Mouse (Mus musculus) heart, embryonic 10.5 days (tissue): ENCODE data around the gene Wwox. TPM values are rescaled to one million over a fixed set of nuclear protein-coding genes. Genes with fewer than 3 reads are reported as not detected.

Experiments
- DNase-seq: peaks from one replicate; pipeline ENCODE4 v3.0.0-alpha.2; 2017; ENCODE audit warnings: low spot score
- H3K27ac ChIP-seq: fragments of 300-500 bp; sonication (generic); 2 replicates; pipeline ENCODE4 v1.5.1; 2016; ENCODE audit warnings: mild to moderate bottlenecking
- H3K27me3 ChIP-seq: fragments of 300-500 bp; sonication (generic); 2 replicates; pipeline ENCODE4 v1.6.1; 2016; ENCODE audit warnings: mild to moderate bottlenecking; ENCODE audit not compliant: poor library complexity, insufficient read depth, severe bottlenecking
- H3K36me3 ChIP-seq: fragments of 300-500 bp; sonication (generic); 2 replicates; pipeline ENCODE4 v1.6.1; 2016; ENCODE audit warnings: mild to moderate bottlenecking, moderate library complexity
- H3K4me1 ChIP-seq: fragments of 300-500 bp; sonication (generic); 2 replicates; pipeline ENCODE4 v1.6.1; 2016; ENCODE audit warnings: mild to moderate bottlenecking
- H3K4me3 ChIP-seq: fragments of 300-500 bp; sonication (generic); 2 replicates; pipeline ENCODE4 v1.5.1; 2016; ENCODE audit warnings: mild to moderate bottlenecking, moderate library complexity
- H3K9me3 ChIP-seq: fragments of 300-500 bp; sonication (generic); 2 replicates; pipeline ENCODE4 v1.6.1; 2016; ENCODE audit warnings: mild to moderate bottlenecking, moderate library complexity
- WGBS: fragments of 180-500 bp; shearing (Covaris S2); methylation state at CpG from one replicate; pipeline ENCODE4 v1.1.7; 2016; 5-methylcytosine and 5-hydroxymethylcytosine counted together
- polyA plus RNA-seq: library from polyadenylated mRNA; unstranded; fragments of >200 nt; fragmentation: Nextera tagmentation; extraction: Ambion mirVana; gene quantifications from 2 replicates; pipeline ENCODE4 v1.2.1, GENCODE M21; 2016

Gene Wwox
- polyA plus RNA-seq, 1 experiment from 2014 or later: 9.8 TPM

DNA sequence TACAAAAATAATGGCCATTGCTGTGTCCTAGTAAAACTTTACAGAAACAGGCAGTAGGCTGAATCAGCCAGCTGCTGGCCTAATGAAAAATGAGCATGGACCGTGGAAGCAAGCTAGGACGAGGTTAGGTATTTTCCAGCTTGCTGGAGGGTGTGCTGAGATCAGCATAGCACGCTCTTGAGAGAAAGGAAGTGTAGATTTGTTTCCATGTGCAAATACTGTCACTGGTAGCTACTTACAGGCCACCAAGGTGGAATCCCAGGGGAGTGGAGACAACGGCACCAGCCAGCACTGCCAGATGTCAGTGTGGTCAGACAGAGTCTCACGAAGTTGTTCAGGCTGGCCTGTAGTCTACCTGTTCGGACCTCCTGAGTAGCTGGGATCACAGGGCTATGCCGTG is 7.4 kb downstream of the Wwox start:
- 0 out of 2 replicates have a peak, but pooled peaks cover 5% of the 10 kb centered on the region for H3K36me3 ChIP-seq

GRCm38 (mm10) chr8:114452278-114452677 is 12.8 kb downstream of the Wwox start:
- no peak overlapping the region for H3K4me3 ChIP-seq
- WGBS: 88% methylated on average over 8 of the region's 8 CpGs
- H3K27me3 ChIP-seq: peaks cover 4% of the 10 kb centered on the region; the same call in 1 of the 2 replicates

More for the DNA sequence above, 7.4 kb downstream of the Wwox start:
- DNase-seq: no peak
- WGBS: 80% methylated on average over 7 of the region's 7 CpGs
- Histone ChIP-seq H3K27ac (no peak overlapping the region), H3K4me1 (peaks cover 16% of the 10 kb centered on the region), H3K27me3 (peaks cover 4% of the 10 kb centered on the region; the same call in 1 of the 2 replicates), H3K9me3 (no peaks in the 10 kb centered on the region), H3K4me3 (no peak overlapping the region)

GRCm38 (mm10) chr8:114452781-114453221 is 13.3 kb downstream of the Wwox start:
- H3K27ac ChIP-seq: no peak overlapping the region
- 21% methylated on average over 9 of the region's 9 CpGs for WGBS
- no peak overlapping the region for H3K4me3 ChIP-seq
- H3K9me3 ChIP-seq: no peaks in the 10 kb centered on the region
- H3K36me3 ChIP-seq: 0 out of 2 replicates have a peak, but pooled peaks cover 5% of the 10 kb centered on the region
- peaks cover 4% of the 10 kb centered on the region; the same call in 1 of the 2 replicates for H3K27me3 ChIP-seq
- peaks cover 24% of the 10 kb centered on the region for H3K4me1 ChIP-seq
- DNase-seq: no peak

More at GRCm38 (mm10) chr8:114452278-114452677, 12.8 kb downstream of the Wwox start:
- DNase-seq: no peak
- Histone ChIP-seq H3K27ac (no peak overlapping the region), H3K4me1 (peaks cover 24% of the 10 kb centered on the region), H3K9me3 (no peaks in the 10 kb centered on the region), H3K36me3 (0 out of 2 replicates have a peak, but pooled peaks cover 5% of the 10 kb centered on the region)

GRCm38 (mm10) chr8:114455302-114455701 is 15.8 kb downstream of the Wwox start:
- Histone ChIP-seq H3K4me1 (peaks cover 16% of the 10 kb centered on the region), H3K27me3 (peaks cover 4% of the 10 kb centered on the region; the same call in 1 of the 2 replicates), H3K4me3 (no peak overlapping the region), H3K9me3 (no peaks in the 10 kb centered on the region), H3K36me3 (0 out of 2 replicates have a peak, but pooled peaks cover 2% of the 10 kb centered on the region), H3K27ac (peak overlapping the region; percentile 87; the same call in 1 of the 2 replicates)
- DNase-seq: no peak
- WGBS: 95% methylated on average over 8 of the region's 8 CpGs

GRCm38 (mm10) chr8:114455953-114456352 is 16.5 kb downstream of the Wwox start:
- H3K36me3 ChIP-seq: no peaks in the 10 kb centered on the region
- peak overlapping the region; percentile 87 for H3K27ac ChIP-seq

DNA sequence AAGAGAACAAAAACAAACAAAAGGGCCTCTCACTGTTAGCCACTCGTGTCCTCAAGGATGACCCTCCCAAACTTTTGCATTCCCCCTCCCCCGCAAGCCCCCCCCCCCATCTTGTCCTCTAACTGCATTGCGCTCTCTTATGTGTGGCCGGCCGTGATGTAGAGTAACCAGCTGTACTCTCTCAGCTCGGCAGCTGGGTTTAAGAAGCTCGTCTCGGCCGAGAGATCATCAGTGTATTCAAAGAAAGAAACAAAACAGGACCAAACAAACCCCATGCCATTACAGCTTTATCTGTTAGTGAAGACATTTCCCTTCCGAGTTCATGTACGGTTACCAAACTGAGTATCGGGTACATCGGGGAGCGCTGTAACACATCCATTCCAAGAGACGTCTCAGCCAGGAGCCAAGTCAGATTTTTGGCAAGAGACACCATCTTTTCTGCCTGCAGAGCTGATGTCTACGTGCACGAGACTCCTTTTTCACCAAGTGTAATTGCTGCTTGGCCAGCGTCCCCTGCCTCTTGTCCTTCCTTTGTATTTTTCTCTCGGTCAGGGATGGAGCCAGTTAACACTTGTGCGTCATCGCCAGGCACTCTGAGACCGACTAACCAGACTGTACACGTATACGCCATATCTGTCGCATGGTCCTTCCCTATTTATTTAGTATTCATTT is 18.8 kb downstream of the Wwox start:
- Histone ChIP-seq H3K4me1 (peaks cover 28% of the 10 kb centered on the region), H3K9me3 (no peaks in the 10 kb centered on the region), H3K4me3 (no peak overlapping the region), H3K36me3 (no peaks in the 10 kb centered on the region), H3K27me3 (no peaks in the 10 kb centered on the region), H3K27ac (0 out of 2 replicates have a peak overlapping the region, but pooled peaks have one; percentile 29)
- 69% methylated on average over 25 of the region's 25 CpGs for WGBS
- DNase-seq: no peak

More at GRCm38 (mm10) chr8:114455953-114456352, 16.5 kb downstream of the Wwox start:
- Histone ChIP-seq H3K27me3 (peaks cover 4% of the 10 kb centered on the region; the same call in 1 of the 2 replicates), H3K4me1 (peaks cover 20% of the 10 kb centered on the region), H3K4me3 (peak overlapping the region; percentile 39), H3K9me3 (no peaks in the 10 kb centered on the region)
- peak; percentile 87 for DNase-seq
- WGBS: 34% methylated on average over 15 of the region's 15 CpGs

DNA sequence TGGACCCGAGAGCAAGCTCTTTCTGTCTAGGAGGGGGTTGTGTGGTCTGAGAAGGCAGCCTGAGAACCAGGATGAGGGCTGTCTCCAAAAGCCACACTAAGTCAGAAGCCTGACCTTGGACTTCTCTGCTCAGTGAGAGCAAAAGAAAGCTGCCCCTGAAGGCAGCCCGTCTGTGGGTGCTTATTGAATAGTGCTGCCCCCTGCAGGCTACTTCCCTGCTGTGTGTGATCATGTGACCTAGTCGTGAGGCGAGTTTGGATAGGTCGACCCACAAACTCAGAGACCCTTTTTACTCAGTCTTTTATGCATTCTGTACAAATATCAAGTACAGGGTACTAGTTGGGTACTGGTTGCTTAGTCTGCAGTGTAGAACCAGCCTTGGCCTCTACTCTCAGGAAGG is 21.1 kb downstream of the Wwox start:
- Histone ChIP-seq H3K4me1 (peaks cover 30% of the 10 kb centered on the region), H3K27me3 (no peaks in the 10 kb centered on the region), H3K27ac (no peak overlapping the region), H3K36me3 (no peaks in the 10 kb centered on the region), H3K9me3 (no peaks in the 10 kb centered on the region), H3K4me3 (no peak overlapping the region)
- DNase-seq: no peak
- WGBS: 71% methylated on average over 5 of the region's 5 CpGs

- no peak overlapping the region for H3K4me3 ChIP-seq
- no peaks in the 10 kb centered on the region for H3K9me3 ChIP-seq
- no peaks in the 10 kb centered on the region for H3K36me3 ChIP-seq
- no peaks in the 10 kb centered on the region for H3K27me3 ChIP-seq
- H3K4me1 ChIP-seq: peaks cover 23% of the 10 kb centered on the region
- DNase-seq: no peak
- 85% methylated on average over 11 of the region's 11 CpGs for WGBS
- no peak overlapping the region for H3K27ac ChIP-seq
Measured at GRCm38 (mm10) chr8:114462591-114462990, 23.1 kb downstream of the Wwox start.

DNA sequence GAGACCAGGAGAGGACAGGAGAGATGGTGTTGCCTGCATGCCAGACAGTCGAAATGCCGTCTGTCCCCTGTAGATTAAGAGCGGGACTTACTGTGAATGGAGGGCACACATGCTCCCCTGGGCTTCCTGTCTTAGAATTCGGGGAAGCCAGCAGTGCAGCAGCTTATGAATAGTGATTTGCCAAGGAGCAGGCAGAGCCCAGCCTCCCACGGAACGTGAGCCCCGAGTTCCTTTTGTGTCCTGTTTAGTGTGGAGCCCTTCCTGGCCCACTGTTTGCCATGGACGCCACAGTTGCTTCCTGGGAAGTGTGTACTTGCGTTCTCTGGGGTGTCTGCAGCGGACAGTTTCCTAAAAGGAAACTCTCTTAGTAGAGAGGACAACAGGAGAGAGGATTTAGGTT is 23.9 kb downstream of the Wwox start:
- Histone ChIP-seq H3K27me3 (no peaks in the 10 kb centered on the region), H3K36me3 (0 out of 2 replicates have a peak, but pooled peaks cover 3% of the 10 kb centered on the region), H3K4me3 (no peak overlapping the region; the same call in 1 of the 2 replicates), H3K27ac (peak overlapping the region; percentile 60; the same call in 1 of the 2 replicates), H3K4me1 (peaks cover 21% of the 10 kb centered on the region), H3K9me3 (no peaks in the 10 kb centered on the region)
- DNase-seq: no peak
- WGBS: 54% methylated on average over 10 of the region's 10 CpGs

DNA sequence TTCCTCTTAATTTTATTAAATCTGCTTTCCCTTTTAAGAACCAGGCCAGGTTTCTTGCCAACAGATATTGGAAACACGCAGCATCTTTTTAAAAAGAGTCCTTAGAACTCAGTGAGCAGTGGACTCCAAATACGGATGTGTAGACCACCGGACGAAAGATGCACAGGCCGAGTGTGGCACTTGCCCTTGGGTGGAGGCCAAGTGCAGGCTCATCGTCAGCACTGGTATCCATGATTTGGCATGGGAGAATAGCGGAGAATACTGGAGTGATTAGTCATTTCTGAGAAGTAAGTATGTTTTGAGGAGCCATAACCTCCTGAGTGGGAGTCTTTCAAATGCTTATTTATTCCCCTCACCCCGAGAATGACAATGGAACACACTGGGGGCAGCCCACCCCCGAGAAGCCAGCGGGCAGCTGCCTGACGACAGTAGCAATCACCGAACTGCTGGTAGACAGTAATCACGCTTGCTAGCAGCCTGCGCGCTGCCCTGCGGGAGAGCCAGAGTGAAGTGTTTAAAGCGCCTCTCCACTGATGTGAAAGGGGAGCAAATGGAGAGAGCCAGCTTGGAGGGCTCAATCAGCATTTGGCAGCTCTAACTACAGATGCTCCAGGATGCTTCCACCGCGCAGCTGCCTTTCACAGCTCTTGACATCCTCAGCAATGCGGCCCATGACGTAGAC is 29.2 kb downstream of the Wwox start:
- Histone ChIP-seq H3K9me3 (no peaks in the 10 kb centered on the region), H3K36me3 (peaks cover 13% of the 10 kb centered on the region), H3K27me3 (no peaks in the 10 kb centered on the region), H3K27ac (no peak overlapping the region), H3K4me3 (no peak overlapping the region), H3K4me1 (no peaks in the 10 kb centered on the region)
- WGBS: 79% methylated on average over 21 of the region's 21 CpGs
- no peak for DNase-seq

DNA sequence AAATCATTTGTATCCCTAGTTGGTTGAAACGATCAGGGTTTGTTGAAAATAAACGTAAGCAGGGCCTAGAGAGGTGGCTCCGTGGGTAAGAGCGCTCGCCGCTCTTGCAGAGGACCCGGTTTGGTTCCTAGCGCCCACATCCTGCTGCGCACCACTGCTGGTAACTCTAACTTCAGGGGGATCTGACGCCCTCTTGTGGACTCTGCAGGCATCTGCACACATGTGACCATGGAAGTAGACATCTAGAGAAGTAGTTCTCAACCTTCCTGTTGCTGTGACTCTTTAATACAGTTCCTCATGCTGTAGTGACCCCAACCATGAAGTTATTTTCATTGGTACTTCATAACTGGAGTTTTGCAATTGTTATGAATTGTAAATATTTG is 29.7 kb downstream of the Wwox start:
- Histone ChIP-seq H3K4me3 (no peak overlapping the region), H3K4me1 (no peaks in the 10 kb centered on the region), H3K27ac (no peak overlapping the region), H3K27me3 (no peaks in the 10 kb centered on the region), H3K36me3 (peaks cover 13% of the 10 kb centered on the region), H3K9me3 (no peaks in the 10 kb centered on the region)
- 88% methylated on average over 10 of the region's 10 CpGs for WGBS
- no peak for DNase-seq

DNA sequence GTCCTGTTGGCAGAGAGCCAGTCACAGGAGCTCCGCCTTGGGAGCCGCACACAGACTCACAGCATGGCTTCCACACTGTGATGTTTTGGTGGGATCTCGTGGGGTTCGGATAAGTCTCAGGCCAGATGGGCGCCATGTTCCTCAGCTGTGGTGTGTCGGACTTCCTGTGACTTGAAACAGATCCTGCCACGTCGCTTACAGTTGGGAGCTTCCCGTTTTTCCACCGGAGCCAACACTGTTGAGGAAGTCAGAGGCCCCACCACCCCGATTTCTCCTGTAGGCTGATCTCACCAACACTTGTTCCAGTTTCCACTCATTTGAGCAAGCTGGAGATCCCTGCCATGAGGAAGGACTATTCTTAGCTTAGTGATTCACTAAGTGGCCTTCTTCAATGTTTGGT is 34.1 kb downstream of the Wwox start:
- Histone ChIP-seq H3K36me3 (peaks cover 8% of the 10 kb centered on the region), H3K9me3 (no peaks in the 10 kb centered on the region), H3K4me3 (no peak overlapping the region), H3K4me1 (peaks cover 5% of the 10 kb centered on the region; the same call in 1 of the 2 replicates), H3K27ac (no peak overlapping the region), H3K27me3 (no peaks in the 10 kb centered on the region)
- WGBS: 84% methylated on average over 11 of the region's 11 CpGs
- no peak for DNase-seq

GRCm38 (mm10) chr8:114476919-114477318 is 37.5 kb downstream of the Wwox start:
- no peaks in the 10 kb centered on the region for H3K9me3 ChIP-seq
- no peaks in the 10 kb centered on the region for H3K36me3 ChIP-seq
- WGBS: 70% methylated on average over 10 of the region's 10 CpGs
- no peak overlapping the region for H3K4me3 ChIP-seq
- no peak overlapping the region for H3K27ac ChIP-seq
- H3K27me3 ChIP-seq: no peaks in the 10 kb centered on the region
- DNase-seq: no peak
- H3K4me1 ChIP-seq: peaks cover 5% of the 10 kb centered on the region; the same call in 1 of the 2 replicates
